Mouse (Mus musculus) liver, adult 2 months (tissue): ENCODE measurements around the gene Pfdn5.

ENCODE experiments used
- CTCF ChIP-seq: fragments of 200-500 bp; IDR thresholded peaks from 2 replicates; pipeline ENCODE4 v1.5.1; 2011; ENCODE audit warnings: low read depth, low read length, control low read depth
- POLR2A ChIP-seq: fragments of 200-500 bp; IDR thresholded peaks from 2 replicates; pipeline ENCODE4 v1.6.1; 2011; ENCODE audit warnings: low read length, control low read depth; ENCODE audit not compliant: insufficient read depth; ENCODE audit errors: extremely low read depth

- TF ChIP-seq CTCF: no peak
- TF ChIP-seq POLR2A: no peak
Observed at GRCm38 (mm10) chr15:102280623-102281022, 45.3 kb upstream of the Pfdn5 start.
